Mouse (Mus musculus) fibroblast of lung, adult 2 months (primary cell): Measurements from ENCODE around the gene Gm9736.
"Not testable (repeated sequence)": the region's sequence is repeated elsewhere in the genome, so short reads cannot be mapped to it uniquely, and the experiment has no call there.

Experiments used
- DNase-seq: peaks from one replicate; pipeline ENCODE4 v3.0.0-alpha.2; 2011; ENCODE audit warnings: low read depth

The Gm9736 gene

GRCm38 (mm10) chr10:77751254-77751653, at the start of gene Gm9736:
Gene Gm9736 (minus strand): TSS chr10:77751354.
- DNase-seq: not testable (repeated sequence)

- no peak for DNase-seq
Measured at GRCm38 (mm10) chr10:77798921-77799508, 47.9 kb upstream of the Gm9736 start, which contains the start of gene Gm19668. Gene Gm19668 (minus strand): TSS chr10:77799133.

- not testable (repeated sequence) for DNase-seq
Measured at GRCm38 (mm10) chr10:77798164-77798920, 47.2 kb upstream of the Gm9736 start.

GRCm38 (mm10) chr10:77797677-77798076, 46.5 kb upstream of the Gm9736 start:
- no peak for DNase-seq

- no peak for DNase-seq
Measured at GRCm38 (mm10) chr10:77794976-77795375, 43.8 kb upstream of the Gm9736 start, which contains the start of gene Gm9639. Gene Gm9639 (minus strand): TSS chr10:77795076.

GRCm38 (mm10) chr10:77788621-77789020, 37.5 kb upstream of the Gm9736 start:
- no peak for DNase-seq

- not testable (repeated sequence) for DNase-seq
Measured at GRCm38 (mm10) chr10:77787876-77788275, 36.7 kb upstream of the Gm9736 start, which contains the start of gene Gm7137. Gene Gm7137 (minus strand): TSS chr10:77788200.

- DNase-seq: not testable (repeated sequence)
Measured at GRCm38 (mm10) chr10:77783396-77783795, 32.2 kb upstream of the Gm9736 start.

GRCm38 (mm10) chr10:77782442-77782841, 31.3 kb upstream of the Gm9736 start, which contains the start of gene Gm3250:
Gene Gm3250 (minus strand): TSS chr10:77782542.
- DNase-seq: not testable (repeated sequence)

- not testable (repeated sequence) for DNase-seq
Measured at GRCm38 (mm10) chr10:77776844-77777243, 25.7 kb upstream of the Gm9736 start, which contains the start of gene Gm7138. Gene Gm7138 (minus strand): TSS chr10:77776944.

- DNase-seq: not testable (repeated sequence)
Measured at GRCm38 (mm10) chr10:77772142-77772541, 21.0 kb upstream of the Gm9736 start.

GRCm38 (mm10) chr10:77771225-77771624, 20.1 kb upstream of the Gm9736 start, which contains the start of gene Gm3238:
Gene Gm3238 (minus strand): TSS chr10:77771325.
- not testable (repeated sequence) for DNase-seq

GRCm38 (mm10) chr10:77769727-77770126, 18.6 kb upstream of the Gm9736 start:
- no peak for DNase-seq

GRCm38 (mm10) chr10:77759582-77759981, 8.4 kb upstream of the Gm9736 start, which contains the start of gene Gm3233:
Gene Gm3233 (minus strand): TSS chr10:77759682.
- DNase-seq: not testable (repeated sequence)

- no peak for DNase-seq
Measured at GRCm38 (mm10) chr10:77753448-77753847, 2.3 kb upstream of the Gm9736 start.

GRCm38 (mm10) chr10:77752312-77752711, 1.2 kb upstream of the Gm9736 start:
- DNase-seq: not testable (repeated sequence)

GRCm38 (mm10) chr10:77750686-77751085, 468 bp downstream of the Gm9736 start:
- not testable (repeated sequence) for DNase-seq

GRCm38 (mm10) chr10:77741924-77742688, 9.0 kb downstream of the Gm9736 start, which contains the start of gene Gm18596:
Gene Gm18596 (minus strand): TSS chr10:77742638.
- DNase-seq: not testable (repeated sequence)

GRCm38 (mm10) chr10:77738929-77739328, 12.2 kb downstream of the Gm9736 start:
- no peak for DNase-seq

- no peak for DNase-seq
Measured at GRCm38 (mm10) chr10:77735928-77736327, 15.2 kb downstream of the Gm9736 start.

- DNase-seq: no peak
Measured at GRCm38 (mm10) chr10:77729241-77729640, 21.9 kb downstream of the Gm9736 start.

- DNase-seq: no peak
Measured at GRCm38 (mm10) chr10:77728280-77728679, 22.9 kb downstream of the Gm9736 start.
